Mouse (Mus musculus): Measurements from ENCODE around the gene Cebpz.

Gene Cebpz

GRCm38 (mm10) chr17:78936466-78937228 lies at the start of gene Cebpz, which contains the start of gene Ndufaf7:
Cebpz (minus strand) TSS chr17:78937066.
Ndufaf7 (plus strand) TSS chr17:78937136.
- peak; percentile 99 for DNase-seq (ENCODE audit: low read depth, low spot score)

- no peak for DNase-seq (ENCODE audit: low read depth, low spot score)
These were observed 46.9 kb upstream of the Cebpz start for GRCm38 (mm10) chr17:78983736-78984135.

GRCm38 (mm10) chr17:78983166-78983565 lies 46.3 kb upstream of the Cebpz start:
- no peak for DNase-seq (ENCODE audit: low read depth, low spot score)

- DNase-seq (ENCODE audit: low read depth, low spot score) = no peak
These were observed 31.6 kb upstream of the Cebpz start for GRCm38 (mm10) chr17:78968500-78968899.

- no peak for DNase-seq (ENCODE audit: low read depth, low spot score)
These were observed 29.4 kb upstream of the Cebpz start for GRCm38 (mm10) chr17:78966092-78966883.

- DNase-seq (ENCODE audit: low read depth, low spot score) = no peak
These were observed 27.5 kb upstream of the Cebpz start for GRCm38 (mm10) chr17:78964387-78964786.

- DNase-seq (ENCODE audit: low read depth, low spot score) = peak; percentile 21
These were observed 22.6 kb upstream of the Cebpz start for GRCm38 (mm10) chr17:78959473-78959872.

- DNase-seq (ENCODE audit: low read depth, low spot score) = no peak
These were observed 16.4 kb upstream of the Cebpz start for GRCm38 (mm10) chr17:78953240-78953639.

- DNase-seq (ENCODE audit: low read depth, low spot score) = no peak
These were observed 15.2 kb upstream of the Cebpz start for GRCm38 (mm10) chr17:78952070-78952469.

- DNase-seq (ENCODE audit: low read depth, low spot score) = no peak
These were observed 14.4 kb upstream of the Cebpz start for GRCm38 (mm10) chr17:78951225-78951624.

- peak; percentile 19 for DNase-seq (ENCODE audit: low read depth, low spot score)
These were observed 5.7 kb upstream of the Cebpz start for GRCm38 (mm10) chr17:78942579-78942978.

GRCm38 (mm10) chr17:78938927-78939326 lies 2.1 kb upstream of the Cebpz start:
- DNase-seq (ENCODE audit: low read depth, low spot score) = no peak

GRCm38 (mm10) chr17:78937229-78937853 lies 475 bp upstream of the Cebpz start:
- peak; percentile 17 for DNase-seq (ENCODE audit: low read depth, low spot score)

GRCm38 (mm10) chr17:78935857-78936256 lies 1.0 kb downstream of the Cebpz start:
- DNase-seq (ENCODE audit: low read depth, low spot score) = no peak

GRCm38 (mm10) chr17:78917696-78918095 lies 19.2 kb downstream of the Cebpz start:
- DNase-seq (ENCODE audit: low read depth, low spot score) = no peak

- DNase-seq (ENCODE audit: low read depth, low spot score) = no peak
These were observed 20.0 kb downstream of the Cebpz start for GRCm38 (mm10) chr17:78916899-78917298.

GRCm38 (mm10) chr17:78916369-78916813 lies 20.5 kb downstream of the Cebpz start, which contains the start of gene Cebpzos:
Cebpzos (plus strand) TSS chr17:78916500.
- DNase-seq (ENCODE audit: low read depth, low spot score) = peak; percentile 98

- DNase-seq (ENCODE audit: low read depth, low spot score) = peak; percentile 70
These were observed 21.1 kb downstream of the Cebpz start for GRCm38 (mm10) chr17:78915772-78916171.

- DNase-seq (ENCODE audit: low read depth, low spot score) = peak; percentile 92
These were observed 22.9 kb downstream of the Cebpz start for GRCm38 (mm10) chr17:78913921-78914320.

- peak; percentile 70 for DNase-seq (ENCODE audit: low read depth, low spot score)
These were observed 24.0 kb downstream of the Cebpz start for GRCm38 (mm10) chr17:78912861-78913281.

GRCm38 (mm10) chr17:78909374-78909773 lies 27.5 kb downstream of the Cebpz start:
- no peak for DNase-seq (ENCODE audit: low read depth, low spot score)

GRCm38 (mm10) chr17:78906892-78907291 lies 30.0 kb downstream of the Cebpz start, which contains the start of gene Sult6b1:
Sult6b1 (minus strand) TSS chr17:78906992.
- DNase-seq (ENCODE audit: low read depth, low spot score) = no peak

Measured in ES-CJ7 (cell line).